Mouse (Mus musculus) embryonic fibroblast, embryonic 13.5 days (primary cell): ENCODE results near the gene Ajuba.

Source experiments
- CTCF ChIP-seq: IDR thresholded peaks from 2 replicates; pipeline ENCODE4 v1.5.1; 2011; ENCODE audit warnings: mild to moderate bottlenecking, control low read depth, low read length, moderate library complexity, borderline replicate concordance; ENCODE audit not compliant: insufficient read depth
- POLR2A ChIP-seq: IDR thresholded peaks from 2 replicates; pipeline ENCODE4 v1.6.1; 2011; ENCODE audit warnings: low read depth, mild to moderate bottlenecking, control low read depth, low read length, moderate library complexity

DNA sequence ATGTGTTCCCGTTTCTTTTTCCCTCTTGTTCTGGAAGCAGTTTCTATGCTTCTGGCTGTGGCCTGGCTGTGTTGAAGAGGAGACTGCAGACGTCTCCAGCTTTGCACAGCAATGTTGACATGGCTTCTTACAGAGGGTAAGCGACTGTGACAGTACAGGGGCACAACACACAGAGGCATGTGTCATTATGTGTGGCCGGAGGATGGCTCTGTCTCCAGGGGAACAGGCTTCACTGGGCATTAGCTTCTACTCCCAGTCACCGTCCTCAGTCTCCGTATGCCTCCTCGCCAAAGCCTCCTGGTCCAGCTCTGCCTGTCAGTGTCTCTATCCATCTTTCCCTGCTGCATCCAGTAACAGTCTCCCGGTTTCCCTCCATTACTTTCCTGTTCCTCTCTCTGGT lies 29.9 kb upstream of the Ajuba start:
- TF ChIP-seq POLR2A (no peak), CTCF (no peak)
